Mouse (Mus musculus) CH12.LX (cell line): Measurements from ENCODE around the gene Epb41l2.

Source experiments
- BHLHE40 ChIP-seq: IDR thresholded peaks from 2 replicates; pipeline ENCODE4 v1.6.1; 2011; ENCODE audit warnings: mild to moderate bottlenecking, low read depth, low read length, improper control_type of control experiment
- CTCF ChIP-seq, 2 experiments: IDR thresholded peaks in 1 of 2; conservative IDR thresholded peaks in 1 of 2; 2 replicates each; pipeline ENCODE4 v1.5.1; 2011 to 2012; ENCODE audit warnings: low read depth in 2 of 2, low read length in 2 of 2, improper control_type of control experiment in 1 of 2, inconsistent platforms in 1 of 2, mild to moderate bottlenecking in 1 of 2, moderate library complexity in 1 of 2
- MAZ ChIP-seq: IDR thresholded peaks from 2 replicates; pipeline ENCODE4 v1.6.1; 2012; ENCODE audit warnings: low read depth, mild to moderate bottlenecking, inconsistent platforms, low read length, improper control_type of control experiment, moderate library complexity
- NELFE ChIP-seq: IDR thresholded peaks from 2 replicates; pipeline ENCODE4 v1.6.1; 2011; ENCODE audit warnings: low read depth, low read length, improper control_type of control experiment
- POLR2A ChIP-seq: IDR thresholded peaks from 2 replicates; pipeline ENCODE4 v1.6.1; 2011; ENCODE audit warnings: low read depth, mild to moderate bottlenecking, improper control_type of control experiment, low read length
- RAD21 ChIP-seq: IDR thresholded peaks from 2 replicates; pipeline ENCODE4 v1.6.1; 2011; ENCODE audit warnings: low read depth, mild to moderate bottlenecking, low read length, improper control_type of control experiment, moderate library complexity
- SMC3 ChIP-seq: IDR thresholded peaks from 2 replicates; pipeline ENCODE4 v1.6.1; 2011; ENCODE audit warnings: low read depth, low read length, improper control_type of control experiment
- ZC3H11A ChIP-seq: IDR thresholded peaks from 2 replicates; pipeline ENCODE4 v1.6.1; 2012; ENCODE audit warnings: low read depth, mild to moderate bottlenecking, inconsistent platforms, low read length, improper control_type of control experiment
- ZNF384 ChIP-seq: IDR thresholded peaks from 2 replicates; pipeline ENCODE4 v1.6.1; 2012; ENCODE audit warnings: low read depth, low read length, improper control_type of control experiment, inconsistent platforms

DNA sequence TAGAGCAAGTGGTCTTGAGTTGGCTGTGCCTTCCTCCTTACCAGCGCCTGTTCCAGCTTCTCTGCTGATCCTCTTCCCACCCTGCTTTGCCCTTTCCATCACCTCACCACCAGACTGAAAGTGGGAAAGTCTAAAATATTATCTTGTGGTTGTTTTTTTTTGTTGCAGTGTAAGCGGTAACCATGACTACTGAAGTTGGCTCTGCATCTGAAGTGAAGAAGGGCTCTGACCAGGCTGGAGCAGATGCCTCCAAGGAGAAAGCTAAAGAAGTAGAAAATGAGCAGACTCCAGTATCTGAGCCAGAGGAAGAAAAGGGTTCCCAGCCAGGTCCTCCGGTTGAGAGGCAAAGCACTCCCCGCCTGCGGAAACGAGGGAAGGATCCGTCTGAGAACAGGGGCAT lies 81.8 kb downstream of the Epb41l2 start:
- TF ChIP-seq SMC3, result no peak
- no peak for TF ChIP-seq CTCF (conservative IDR thresholded peaks at IDR 0.05 in 1 of 2, IDR thresholded peaks at IDR 0.05 in 1 of 2; ENCODE audit: low read depth in 2 of 2, low read length in 2 of 2)
- no peak for TF ChIP-seq MAZ
- no peak for TF ChIP-seq BHLHE40
- no peak for TF ChIP-seq NELFE
- no peak for TF ChIP-seq ZNF384
- no peak for TF ChIP-seq ZC3H11A
- TF ChIP-seq RAD21, result no peak
- TF ChIP-seq POLR2A, result no peak
